Mouse (Mus musculus) bone marrow, adult 2 months (tissue): ENCODE results near the gene Myh14. TPM values are rescaled to one million over a fixed set of nuclear protein-coding genes. Genes with fewer than 3 reads are reported as not detected.
"Not testable (repeated sequence)": the region's sequence is repeated elsewhere in the genome, so short reads cannot be mapped to it uniquely, and the experiment has no call there.

ENCODE experiments used
- H3K27ac ChIP-seq: fragments of 200-500 bp; 2 replicates; pipeline ENCODE4 v1.5.1; 2012; ENCODE audit warnings: low read depth, mild to moderate bottlenecking, control low read depth, inconsistent platforms, low read length; ENCODE audit not compliant: control insufficient read depth, poor library complexity, insufficient read depth
- H3K4me1 ChIP-seq: fragments of 200-500 bp; 2 replicates; pipeline ENCODE4 v1.6.1; 2011; ENCODE audit warnings: low read length; ENCODE audit not compliant: control insufficient read depth, insufficient read depth
- H3K4me3 ChIP-seq: fragments of 200-500 bp; replicated peaks from 2 replicates; pipeline ENCODE3; 2011; ENCODE audit warnings: mild to moderate bottlenecking, low read depth, low read length, control low read depth; ENCODE audit not compliant: control insufficient read depth
- CTCF ChIP-seq: fragments of 200-500 bp; IDR thresholded peaks from 2 replicates; pipeline ENCODE4 v1.5.1; 2011; ENCODE audit warnings: low read length, control low read depth; ENCODE audit not compliant: control insufficient read depth, insufficient read depth
- POLR2A ChIP-seq: fragments of 200-500 bp; IDR thresholded peaks from 2 replicates; pipeline ENCODE4 v1.6.1; 2011; ENCODE audit warnings: low read depth, mild to moderate bottlenecking, control low read depth, low read length, borderline replicate concordance; ENCODE audit not compliant: control insufficient read depth
- WGBS: fragments of 180-500 bp; shearing (Covaris S2); methylation state at CpG from one replicate; pipeline ENCODE4 v1.1.7; 2018; 5-methylcytosine and 5-hydroxymethylcytosine counted together
- polyA plus RNA-seq: library from polyadenylated mRNA; stranded (reverse); fragments of >200 nt; gene quantifications from 2 replicates; pipeline ENCODE4 v1.2.4, GENCODE M21; 2011; ENCODE audit warnings: low replicate concordance; ENCODE audit not compliant: missing spikeins, insufficient read depth, insufficient read length

Myh14 gene
- polyA plus RNA-seq = 0.41 TPM in 1 of 2 replicates, not detected in the other

DNA sequence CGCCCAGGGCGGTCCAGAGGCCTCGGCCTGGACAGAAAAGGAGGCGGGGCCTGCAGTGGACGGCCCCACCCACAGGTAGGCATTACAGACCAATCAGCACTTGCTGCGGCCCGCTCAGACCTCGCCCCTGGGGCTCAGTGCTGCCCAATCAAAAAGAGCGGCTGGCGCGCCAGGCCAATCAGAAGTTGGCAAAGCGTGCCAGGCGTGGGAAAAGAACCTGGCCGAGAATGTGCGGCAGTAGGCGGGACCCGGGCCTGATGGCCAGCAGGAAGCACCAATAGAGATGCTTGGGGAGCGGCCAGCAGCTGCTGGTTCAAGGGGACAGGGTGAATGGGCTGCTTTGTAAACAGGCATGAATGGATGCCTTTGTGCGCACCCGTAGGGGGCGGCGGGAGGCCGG is at the start of gene Myh14:
Myh14 (minus strand) TSS at position 41 of the 400 bp plus-strand sequence.
- WGBS = 4% methylated on average over 23 of the region's 23 CpGs
- Histone ChIP-seq H3K27ac (no peak within 1 kb of the TSS), H3K4me1 (no peaks in the 10 kb centered on the region; the same call in 1 of the 2 replicates), H3K4me3 (no peak within 1 kb of the TSS)
- no peak for TF ChIP-seq CTCF
- TF ChIP-seq POLR2A = no peak

GRCm38 (mm10) chr7:44709881-44710280 is 39.2 kb upstream of the Myh14 start:
- WGBS = 74% methylated on average over 5 of the region's 5 CpGs
- Histone ChIP-seq H3K4me1 (no peaks in the 10 kb centered on the region; the same call in 1 of the 2 replicates), H3K4me3 (no peak overlapping the region), H3K27ac (no peak overlapping the region)
- TF ChIP-seq POLR2A (no peak), CTCF (no peak)

DNA sequence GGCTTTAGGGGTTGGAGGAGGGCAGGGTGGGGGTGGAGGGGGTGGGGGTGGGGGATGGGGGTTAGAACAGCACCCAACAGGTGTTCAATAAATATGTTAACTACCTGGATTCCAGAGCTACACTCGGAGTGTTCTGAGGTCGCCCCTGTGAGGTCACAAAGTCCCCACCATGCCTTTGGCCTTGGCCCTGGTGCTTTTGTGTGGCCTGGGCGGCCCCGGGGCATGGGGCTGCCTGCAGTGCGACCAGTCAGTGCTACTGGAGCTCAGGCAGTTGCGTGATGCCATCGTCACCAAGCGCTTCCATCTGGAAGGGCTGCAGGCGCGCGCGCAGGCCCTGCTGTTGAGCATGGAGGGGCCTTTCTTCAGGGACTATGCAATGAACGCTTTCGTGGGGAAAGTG is 37.9 kb upstream of the Myh14 start, which contains the start of gene Izumo2:
Izumo2 (plus strand) TSS at position 169 of the 400 bp plus-strand sequence.
- TF ChIP-seq POLR2A (no peak), CTCF (no peak)
- Histone ChIP-seq H3K4me1 (no peaks in the 10 kb centered on the region; the same call in 1 of the 2 replicates), H3K27ac (no peak within 1 kb of the TSS; the same call in 1 of the 2 replicates), H3K4me3 (no peak within 1 kb of the TSS)
- WGBS = 78% methylated on average over 14 of the region's 14 CpGs

DNA sequence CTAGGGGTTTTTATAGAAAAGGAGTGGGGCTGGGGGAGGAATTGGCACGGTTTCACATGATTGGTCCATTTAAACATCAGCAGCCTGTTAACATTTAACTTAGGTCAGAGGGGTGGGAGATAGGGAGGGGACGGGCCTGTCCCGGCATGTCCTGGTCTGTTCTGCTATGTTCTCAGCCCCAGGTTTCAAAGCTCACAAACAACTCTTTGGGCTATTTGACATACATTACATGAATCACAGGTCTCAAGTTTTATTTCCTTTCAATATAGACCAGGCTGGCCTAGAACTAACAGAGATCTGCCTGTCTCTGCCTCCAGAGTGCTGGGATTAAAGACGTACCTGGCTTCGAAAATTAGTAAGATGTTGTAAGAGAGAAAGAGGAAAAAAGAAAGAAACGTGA is 37.5 kb upstream of the Myh14 start:
- 77% methylated on average over 6 of the region's 6 CpGs for WGBS
- H3K27ac ChIP-seq = not testable (repeated sequence)

GRCm38 (mm10) chr7:44707169-44707675 is 36.6 kb upstream of the Myh14 start:
- H3K4me1 ChIP-seq = no peaks in the 10 kb centered on the region; the same call in 1 of the 2 replicates
- no peak overlapping the region for H3K4me3 ChIP-seq
- TF ChIP-seq POLR2A = no peak
- no peak for TF ChIP-seq CTCF
- H3K27ac ChIP-seq = no peak overlapping the region
- 77% methylated on average over 5 of the region's 5 CpGs for WGBS

More for the DNA sequence above, 37.5 kb upstream of the Myh14 start:
- H3K4me1 ChIP-seq, H3K4me3 ChIP-seq: not testable (repeated sequence)

DNA sequence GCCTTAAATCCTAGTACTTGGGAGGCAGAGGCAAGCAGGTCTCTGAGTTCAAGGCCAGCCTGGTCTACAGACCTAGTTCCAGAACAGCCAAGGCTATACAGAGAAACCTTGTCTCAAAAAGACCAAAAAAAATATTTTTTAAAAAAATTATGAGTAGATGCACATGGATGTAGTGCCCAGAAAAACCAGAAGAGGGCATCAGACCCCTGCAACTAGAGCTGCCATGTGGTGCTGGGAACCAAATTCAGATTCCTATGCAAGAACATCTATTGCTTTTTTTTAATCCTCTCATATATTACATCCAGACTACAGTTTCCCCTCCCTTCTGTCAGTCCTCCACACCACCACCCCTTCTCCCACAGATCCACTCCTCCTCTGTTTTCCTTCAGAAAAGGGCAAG is 35.7 kb upstream of the Myh14 start:
- no peak for TF ChIP-seq POLR2A
- TF ChIP-seq CTCF = no peak
- H3K27ac ChIP-seq = no peak overlapping the region
- no peaks in the 10 kb centered on the region; the same call in 1 of the 2 replicates for H3K4me1 ChIP-seq
- H3K4me3 ChIP-seq = no peak overlapping the region

DNA sequence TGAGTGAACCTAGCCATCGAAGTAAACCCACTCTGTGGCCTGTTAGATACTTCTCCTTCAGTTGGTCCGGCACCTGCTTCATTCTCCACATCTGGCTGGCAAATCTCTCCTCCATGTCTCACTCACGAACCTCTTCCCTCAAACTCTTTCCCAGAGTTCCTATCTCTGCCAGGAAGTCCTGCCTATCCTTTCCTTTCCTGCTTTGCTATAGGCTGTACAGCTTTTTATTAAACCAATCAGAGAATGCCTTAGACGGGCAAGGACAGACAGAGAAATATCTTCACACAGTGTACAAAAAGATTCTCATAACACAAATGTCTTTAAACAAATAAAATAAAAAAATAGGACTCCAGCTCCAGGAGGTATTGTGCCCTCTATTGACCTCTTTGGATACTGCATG is 34.4 kb upstream of the Myh14 start:
- TF ChIP-seq CTCF = no peak
- TF ChIP-seq POLR2A = no peak
- no peak overlapping the region for H3K27ac ChIP-seq
- no peaks in the 10 kb centered on the region for H3K4me1 ChIP-seq
- H3K4me3 ChIP-seq = no peak overlapping the region
- 87% methylated on average over 4 of the region's 4 CpGs for WGBS

- TF ChIP-seq POLR2A = no peak
- TF ChIP-seq CTCF = 0 out of 2 replicates have a peak, but pooled peaks have one; percentile 4
- H3K27ac ChIP-seq = no peak overlapping the region
- 56% methylated on average over 3 of the region's 3 CpGs for WGBS
- H3K4me1 ChIP-seq = no peaks in the 10 kb centered on the region
- no peak overlapping the region for H3K4me3 ChIP-seq
These were observed 33.7 kb upstream of the Myh14 start for GRCm38 (mm10) chr7:44704363-44704762.

GRCm38 (mm10) chr7:44702985-44703384 is 32.3 kb upstream of the Myh14 start:
- Histone ChIP-seq H3K4me1 (no peaks in the 10 kb centered on the region), H3K27ac (no peak overlapping the region), H3K4me3 (no peak overlapping the region)
- 80% methylated on average over 8 of the region's 8 CpGs for WGBS
- TF ChIP-seq CTCF = no peak
- TF ChIP-seq POLR2A = no peak
